Comparison of ENCODE assay signal across 18 mouse cellular contexts in the genomic region with DNA sequence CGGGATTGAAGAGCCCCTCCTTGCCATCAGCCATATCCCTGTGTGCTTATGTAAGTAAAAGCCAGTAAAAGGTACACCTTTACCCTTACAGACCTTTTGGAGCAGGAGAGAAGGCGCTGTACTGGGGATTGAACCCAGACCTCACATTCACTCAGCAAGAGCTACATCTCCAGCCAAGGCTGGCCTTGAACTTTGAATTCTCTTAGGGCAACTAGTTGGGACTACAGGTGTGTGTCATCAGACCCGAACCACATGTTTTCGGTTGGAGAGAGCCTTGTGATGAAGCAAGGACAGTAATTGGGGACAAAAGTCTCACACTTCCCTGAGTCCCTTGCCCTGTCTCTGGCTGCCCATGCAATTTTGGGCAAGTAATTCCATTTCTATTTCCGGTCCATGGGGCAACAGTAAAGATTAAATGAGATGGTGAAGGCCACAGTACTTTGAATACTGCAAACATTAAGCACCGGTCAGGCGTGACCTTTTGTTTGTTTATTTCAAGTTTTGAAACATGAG. TPM values are rescaled to one million over a fixed set of nuclear protein-coding genes. Genes with fewer than 3 reads are reported as not detected.
A peak's percentile ranks its signal among the peaks of the same experiment; 100 is the strongest.
DNase-seq lines count a peak whose midpoint lies in the region; ATAC-seq and TF ChIP-seq lines count a peak whose summit lies in the region.
"Had no signal": no experiment of that assay in that cellular context is flagged by ENCODE, and none has a peak within 500 bp of the region (broad histone marks: within the 10 kb centered on the region; RNA-seq: fewer than 3 reads in every experiment).

No protein-coding gene starts in this region.

- H3K4me1 ChIP-seq in kidney, embryonic 16.5 days (ENCODE audit: insufficient read depth, low read length) = peaks cover 46% of the 10 kb centered on the region
- H3K4me1 ChIP-seq in lung, postnatal 0 days (ENCODE audit: insufficient read depth, low read depth, low read length) = peaks cover 16% of the 10 kb centered on the region
- peaks cover 24% of the 10 kb centered on the region for H3K4me1 ChIP-seq in stomach, embryonic 16.5 days (ENCODE audit: control insufficient read depth, insufficient read depth, low read length)

- no peak overlapping the region for H3K4me3 ChIP-seq in kidney, embryonic 16.5 days (ENCODE audit: low read length)
- H3K4me3 ChIP-seq in lung, postnatal 0 days (ENCODE audit: low read depth, low read length) = no peak overlapping the region
- H3K4me3 ChIP-seq in stomach, embryonic 16.5 days (replicated peaks; ENCODE audit: low read length) = no peak overlapping the region
- H3K4me3 ChIP-seq: embryonic facial prominence, embryonic 12.5 days; forebrain, embryonic 12.5 days; heart, embryonic 10.5 days; hindbrain, embryonic 12.5 days had no signal

- DNase-seq in kidney, postnatal 36 days = no peak
- DNase-seq in lung, postnatal 0 days (ENCODE audit: low spot score) = peak; percentile 48
- no peak for DNase-seq in lung, postnatal 4 days
- DNase-seq in layer of hippocampus, adult 9-10 months (ENCODE audit: low spot score) = no peak
- DNase-seq: cerebellum, adult 11 months; cerebellum, adult 8-10 months; cerebellum, postnatal 25 days; gastrocnemius, postnatal 10 days had no signal

- H3K27me3 ChIP-seq in kidney, embryonic 16.5 days (ENCODE audit: insufficient read depth, low read length) = no peaks in the 10 kb centered on the region
- H3K27me3 ChIP-seq in lung, postnatal 0 days (replicated peaks; ENCODE audit: insufficient read depth, low read length) = no peaks in the 10 kb centered on the region
- H3K27me3 ChIP-seq in stomach, embryonic 16.5 days (ENCODE audit: control insufficient read depth, insufficient read depth, low read length) = no peaks in the 10 kb centered on the region
- H3K27me3 ChIP-seq: CH12.LX; embryonic facial prominence, embryonic 12.5 days; forebrain, embryonic 12.5 days; Patski had no signal

- TF ChIP-seq EP300 in lung, postnatal 0 days (IDR thresholded peaks at IDR 0.05) = no peak

- no peak for ATAC-seq in kidney, embryonic 16.5 days (ENCODE audit: low FRiP score, low TSS enrichment)
- ATAC-seq in lung, postnatal 0 days = no peak
- ATAC-seq in stomach, embryonic 16.5 days (ENCODE audit: insufficient read depth, low FRiP score) = no peak
- ATAC-seq: activated CD4-positive, CD25-positive, alpha-beta regulatory T cell, adult 4 months; forebrain, embryonic 16.5 days had no signal

- no peaks in the 10 kb centered on the region for H3K9me3 ChIP-seq in kidney, embryonic 16.5 days (ENCODE audit: low read length)
- H3K9me3 ChIP-seq in lung, postnatal 0 days (ENCODE audit: low read length) = no peaks in the 10 kb centered on the region
- H3K9me3 ChIP-seq in stomach, embryonic 16.5 days (replicated peaks; ENCODE audit: control insufficient read depth, low read length) = no peaks in the 10 kb centered on the region
- H3K9me3 ChIP-seq: embryonic facial prominence, embryonic 12.5 days; forebrain, embryonic 12.5 days; heart, embryonic 10.5 days; hindbrain, embryonic 12.5 days had no signal

- 71% methylated on average over 7 of the region's 7 CpGs for WGBS in kidney, embryonic 16.5 days
- 63% methylated on average over 7 of the region's 7 CpGs for WGBS in lung, postnatal 0 days
- WGBS in stomach, embryonic 16.5 days = 59% methylated on average over 7 of the region's 7 CpGs

- H3K36me3 ChIP-seq in kidney, embryonic 16.5 days (ENCODE audit: insufficient read depth, low read length) = no peaks in the 10 kb centered on the region
- H3K36me3 ChIP-seq in lung, postnatal 0 days (ENCODE audit: insufficient read depth, low read length) = no peaks in the 10 kb centered on the region
- no peaks in the 10 kb centered on the region for H3K36me3 ChIP-seq in stomach, embryonic 16.5 days (ENCODE audit: control insufficient read depth, insufficient read depth, low read length)
- H3K36me3 ChIP-seq: embryonic facial prominence, embryonic 12.5 days; forebrain, embryonic 12.5 days; heart, embryonic 10.5 days; hindbrain, embryonic 12.5 days had no signal

- peak overlapping the region; percentile 44; the same call in 1 of the 2 replicates for H3K27ac ChIP-seq in kidney, embryonic 16.5 days (ENCODE audit: low read length)
- peak overlapping the region; percentile 63 for H3K27ac ChIP-seq in lung, postnatal 0 days (ENCODE audit: low read length)
- H3K27ac ChIP-seq in stomach, embryonic 16.5 days (ENCODE audit: low read length) = peak overlapping the region; percentile 80
- H3K27ac ChIP-seq: embryonic facial prominence, embryonic 12.5 days; forebrain, embryonic 12.5 days; heart, embryonic 10.5 days; hindbrain, embryonic 12.5 days had no signal

- no peak overlapping the region for H3K4me2 ChIP-seq in kidney, embryonic 16.5 days (replicated peaks; ENCODE audit: low read depth, low read length)
- H3K4me2 ChIP-seq in lung, postnatal 0 days (replicated peaks; ENCODE audit: low read depth, low read length) = no peak overlapping the region
- H3K4me2 ChIP-seq in stomach, embryonic 16.5 days (ENCODE audit: low read depth, low read length) = no peak overlapping the region; the same call in 1 of the 2 replicates
- H3K4me2 ChIP-seq: embryonic facial prominence, embryonic 12.5 days; forebrain, embryonic 12.5 days; hindbrain, embryonic 12.5 days had no signal

- no peak for TF ChIP-seq CTCF in lung, postnatal 0 days (IDR thresholded peaks at IDR 0.05)

- no peak overlapping the region for H3K9ac ChIP-seq in kidney, embryonic 16.5 days (replicated peaks; ENCODE audit: low read length)
- H3K9ac ChIP-seq in lung, postnatal 0 days (replicated peaks; ENCODE audit: low read depth) = no peak overlapping the region
- no peak overlapping the region for H3K9ac ChIP-seq in stomach, embryonic 16.5 days (ENCODE audit: low read length)
- H3K9ac ChIP-seq: embryonic facial prominence, embryonic 12.5 days; forebrain, embryonic 12.5 days; hindbrain, embryonic 12.5 days had no signal

RNA-seq across cellular contexts. Expression of gene Ankrd40, which starts 19.3 kb away (rescaled TPM):
- polyA plus RNA-seq in kidney, embryonic 16.5 days (2015; fragmentation: Nextera tagmentation; extraction: Ambion mirVana) = 11.2 and 11.5 TPM in 2 replicates
- polyA plus RNA-seq in lung, postnatal 0 days (2015; fragmentation: Nextera tagmentation; extraction: Ambion mirVana) = 33.3 and 33.6 TPM in 2 replicates
- polyA plus RNA-seq in stomach, embryonic 16.5 days (2015; fragmentation: Nextera tagmentation; extraction: Ambion mirVana) = 11.0 and 11.1 TPM in 2 replicates

RNA-seq across cellular contexts. Expression of gene Luc7l3, which starts 25.3 kb away (rescaled TPM):
- polyA plus RNA-seq in kidney, embryonic 16.5 days (2015; fragmentation: Nextera tagmentation; extraction: Ambion mirVana) = 99.5 and 112 TPM in 2 replicates
- polyA plus RNA-seq in lung, postnatal 0 days (2015; fragmentation: Nextera tagmentation; extraction: Ambion mirVana) = 79.4 and 84.0 TPM in 2 replicates
- 96.7 and 112 TPM in 2 replicates for polyA plus RNA-seq in stomach, embryonic 16.5 days (2015; fragmentation: Nextera tagmentation; extraction: Ambion mirVana)

RNA-seq across cellular contexts. Expression of gene Abcc3, which starts 45.7 kb away (rescaled TPM):
- polyA plus RNA-seq in kidney, embryonic 16.5 days (2015; fragmentation: Nextera tagmentation; extraction: Ambion mirVana) = 5.0 and 7.0 TPM in 2 replicates
- 8.7 and 10.4 TPM in 2 replicates for polyA plus RNA-seq in lung, postnatal 0 days (2015; fragmentation: Nextera tagmentation; extraction: Ambion mirVana)
- 11.4 and 16.4 TPM in 2 replicates for polyA plus RNA-seq in stomach, embryonic 16.5 days (2015; fragmentation: Nextera tagmentation; extraction: Ambion mirVana)
